Mouse (Mus musculus) CH12.LX (cell line): Measurements from ENCODE around the gene Cd180. TPM values are rescaled to one million over a fixed set of nuclear protein-coding genes. Genes with fewer than 3 reads are reported as not detected.

Experiments
- DNase-seq: peaks from one replicate; pipeline ENCODE4 v3.0.0-alpha.2; 2013; ENCODE audit errors: extremely low read depth
- H3K27ac ChIP-seq: 2 replicates; pipeline ENCODE4 v1.5.1; 2012; ENCODE audit warnings: low read depth, mild to moderate bottlenecking, control low read depth, moderate library complexity; ENCODE audit not compliant: insufficient read depth
- H3K27me3 ChIP-seq: replicated peaks from 2 replicates; pipeline ENCODE3; 2012; ENCODE audit warnings: inconsistent platforms
- H3K36me3 ChIP-seq, 2 experiments: replicated peaks in 1 of 2; 2 replicates each; pipeline versions ENCODE3 to v1.6.1; 2012; ENCODE audit warnings: inconsistent platforms in 1 of 2, low read length in 1 of 2, mild to moderate bottlenecking in 1 of 2, mixed read lengths in 1 of 2, moderate library complexity in 1 of 2; ENCODE audit not compliant: control insufficient read depth in 1 of 2, insufficient read depth in 1 of 2
- H3K4me1 ChIP-seq, 2 experiments: 2 replicates each; pipeline ENCODE4 v1.6.1; 2012; ENCODE audit warnings: inconsistent platforms in 1 of 2, moderate library complexity in 1 of 2; ENCODE audit not compliant: insufficient read depth in 2 of 2, control insufficient read depth in 1 of 2
- H3K4me2 ChIP-seq: 2 replicates; pipeline ENCODE4 v1.6.1; 2012; ENCODE audit warnings: low read depth, mild to moderate bottlenecking, control low read depth; ENCODE audit not compliant: poor library complexity, insufficient read depth, severe bottlenecking
- H3K4me3 ChIP-seq, 3 experiments: fragments of 150-350 bp in 1 of 3; sonication (generic) in 1 of 3; replicated peaks in 1 of 3; 2 replicates each; pipeline versions ENCODE3 to v1.5.1; 2011 to 2012; ENCODE audit warnings: low read depth in 2 of 3, low read length in 2 of 3, mild to moderate bottlenecking in 2 of 3, moderate library complexity in 2 of 3, control low read depth in 1 of 3, improper control_type of control experiment in 1 of 3, inconsistent platforms in 1 of 3, mixed read lengths in 1 of 3; ENCODE audit not compliant: poor library complexity in 1 of 3
- H3K79me2 ChIP-seq: replicated peaks from 2 replicates; pipeline ENCODE4 v1.6.1; 2012; ENCODE audit warnings: mild to moderate bottlenecking, moderate library complexity; ENCODE audit not compliant: control insufficient read depth, poor library complexity, insufficient read depth, severe bottlenecking; ENCODE audit errors: extremely low read depth
- H3K9ac ChIP-seq: 2 replicates; pipeline ENCODE4 v1.6.1; 2012; ENCODE audit warnings: low read depth, mild to moderate bottlenecking, control low read depth, moderate library complexity; ENCODE audit not compliant: insufficient read depth
- H3K9me3 ChIP-seq: replicated peaks from 2 replicates; pipeline ENCODE3; 2012; ENCODE audit warnings: low read length, inconsistent platforms, mixed read lengths
- CHD1 ChIP-seq: IDR thresholded peaks from 2 replicates; pipeline ENCODE4 v1.6.1; 2012; ENCODE audit warnings: low read depth, low read length, improper control_type of control experiment, inconsistent platforms
- ETS1 ChIP-seq: conservative IDR thresholded peaks from 2 replicates; pipeline ENCODE4 v1.6.1; 2012; ENCODE audit warnings: low read depth, mild to moderate bottlenecking, inconsistent platforms, low read length, improper control_type of control experiment, moderate library complexity
- GABPA ChIP-seq: IDR thresholded peaks from 2 replicates; pipeline ENCODE4 v1.6.1; 2012; ENCODE audit warnings: low read depth, low read length, improper control_type of control experiment, inconsistent platforms; ENCODE audit not compliant: insufficient replicate concordance
- MAX ChIP-seq: IDR thresholded peaks from 2 replicates; pipeline ENCODE4 v1.6.1; 2011; ENCODE audit warnings: low read length, improper control_type of control experiment
- MYC ChIP-seq: IDR thresholded peaks from 2 replicates; pipeline ENCODE4 v1.6.1; 2011; ENCODE audit warnings: low read depth, mild to moderate bottlenecking, improper control_type of control experiment, low read length
- NELFE ChIP-seq: IDR thresholded peaks from 2 replicates; pipeline ENCODE4 v1.6.1; 2011; ENCODE audit warnings: low read depth, low read length, improper control_type of control experiment
- NRF1 ChIP-seq: IDR thresholded peaks from 2 replicates; pipeline ENCODE4 v1.6.1; 2014; ENCODE audit warnings: low read depth, mild to moderate bottlenecking, inconsistent platforms, low read length, improper control_type of control experiment, moderate library complexity
- RCOR1 ChIP-seq: conservative IDR thresholded peaks from 2 replicates; pipeline ENCODE4 v1.6.1; 2012; ENCODE audit warnings: low read depth, mild to moderate bottlenecking, inconsistent platforms, low read length, improper control_type of control experiment
- SIN3A ChIP-seq: IDR thresholded peaks from 2 replicates; pipeline ENCODE4 v1.6.1; 2012; ENCODE audit warnings: low read length, improper control_type of control experiment, inconsistent platforms
- USF1 ChIP-seq: IDR thresholded peaks from 2 replicates; pipeline ENCODE4 v1.6.1; 2014; ENCODE audit warnings: low read depth, mild to moderate bottlenecking, inconsistent platforms, low read length, improper control_type of control experiment
- ZNF384 ChIP-seq: IDR thresholded peaks from 2 replicates; pipeline ENCODE4 v1.6.1; 2012; ENCODE audit warnings: low read depth, low read length, improper control_type of control experiment, inconsistent platforms
- dilution Hi-C: fragments of 300-500 bp; cut with MboI; formaldehyde crosslinking; loops from 2 replicates; pipeline ENCODE4 v1.14.3; 2020; ENCODE audit warnings: low sequenced_read_pairs; ENCODE audit not compliant: extremely low pct_unique_long_range_greater_than_20kb, extremely low pct_ligation_motif_present
- in situ Hi-C: fragments of 300-500 bp; cut with MboI; formaldehyde crosslinking; loops from 3 replicates; pipeline ENCODE4 v1.14.3; 2019; ENCODE audit warnings: low sequenced_read_pairs, low pct_ligation_motif_present, low pct_unique_long_range_greater_than_20kb, mixed read lengths
- polyA plus RNA-seq: library from polyadenylated mRNA; unstranded; fragments of >175 nt; gene quantifications from 2 replicates; pipeline ENCODE4 v1.2.1, GENCODE M21; 2012; ENCODE audit warnings: low read depth; ENCODE audit not compliant: insufficient read length
- total RNA-seq, 2 experiments: library from RNA; depleted of rRNA; stranded (reverse); fragments of 300-350 nt in 1 of 2; fragments of >200 nt in 1 of 2; gene quantifications; 2 replicates each; pipeline ENCODE4 v1.2.3; 2012 to 2014

The Cd180 gene
- total and polyA plus RNA-seq, 3 experiments: 34.2 to 232 (median 40.4) TPM

DNA sequence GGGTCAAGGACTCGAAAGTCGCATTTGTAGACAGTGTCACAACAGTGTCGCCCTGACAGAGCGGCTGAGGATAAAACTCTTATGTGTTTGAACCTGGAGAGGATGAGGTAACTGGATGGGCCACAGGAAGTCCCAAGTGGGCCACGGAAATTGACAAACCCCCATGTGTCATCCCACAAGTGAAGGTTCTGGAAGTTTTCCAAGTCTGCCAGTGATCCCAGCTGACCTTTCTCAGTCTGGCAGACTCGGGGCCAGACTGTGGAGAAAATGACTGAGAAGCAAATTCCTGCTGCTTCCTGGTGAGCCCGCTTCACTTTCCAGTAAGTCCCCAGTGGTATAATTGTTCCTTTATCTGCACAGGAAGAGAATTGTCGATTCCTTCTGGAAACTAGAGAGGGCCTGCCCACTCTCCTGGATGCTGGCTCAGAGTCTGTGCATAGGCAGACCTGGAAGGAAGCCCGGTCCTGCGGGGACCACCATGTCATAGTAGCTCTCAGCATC lies 47.0 kb upstream of the Cd180 start:
- no peak for DNase-seq
- no peak overlapping the region for H3K9ac ChIP-seq
- peaks cover 4 to 23% of the 10 kb centered on the region in 2 experiments; a peak in 3 of 4 replicates for H3K4me1 ChIP-seq
- dilution Hi-C loops (no loop called here), in situ Hi-C loops (loop anchor here (25.0 kb wide), 1 partner anchor 909 kb away; no protein-coding TSS in a partner anchor)
- H3K27ac ChIP-seq: no peak overlapping the region
- no peak overlapping the region for H3K4me2 ChIP-seq
- H3K9me3 ChIP-seq: no peaks in the 10 kb centered on the region
- H3K27me3 ChIP-seq: no peaks in the 10 kb centered on the region
- TF ChIP-seq NELFE (no peak), RCOR1 (no peak), SIN3A (no peak), GABPA (no peak)
- no peaks in the 10 kb centered on the region for H3K79me2 ChIP-seq
- no peak overlapping the region for H3K4me3 ChIP-seq
- no peaks in the 10 kb centered on the region for H3K36me3 ChIP-seq

DNA sequence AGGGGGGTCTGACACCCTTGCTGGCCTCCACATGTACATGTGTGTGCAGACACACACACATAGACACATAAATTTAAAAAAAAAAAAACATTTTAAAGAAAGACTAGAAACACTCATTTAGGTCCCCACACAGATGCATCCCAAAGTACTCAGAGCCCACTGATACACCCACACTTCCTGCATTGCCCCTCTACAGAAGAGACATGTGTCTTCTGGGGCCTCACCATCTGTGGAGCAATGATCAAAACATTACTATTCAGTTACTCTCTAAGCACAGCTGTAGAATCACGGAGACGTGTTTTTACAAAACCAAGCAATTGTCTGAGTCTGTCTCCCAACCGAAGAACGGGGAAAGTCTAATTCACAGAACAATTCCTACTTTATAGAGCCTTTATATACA lies 45.8 kb upstream of the Cd180 start:
- no peaks in the 10 kb centered on the region for H3K27me3 ChIP-seq
- in situ Hi-C loops: loop anchor here (25.0 kb wide), 1 partner anchor 910 kb away; no protein-coding TSS in a partner anchor
- H3K4me2 ChIP-seq: no peak overlapping the region
- no peak for DNase-seq
- H3K4me3 ChIP-seq: no peak overlapping the region
- no peaks in the 10 kb centered on the region for H3K36me3 ChIP-seq
- no peak overlapping the region for H3K9ac ChIP-seq
- H3K4me1 ChIP-seq: peaks cover 4 to 23% of the 10 kb centered on the region in 2 experiments; a peak in 3 of 4 replicates
- no peaks in the 10 kb centered on the region for H3K9me3 ChIP-seq
- TF ChIP-seq ZNF384: no peak
- no peak for TF ChIP-seq NELFE
- TF ChIP-seq USF1: no peak
- TF ChIP-seq ETS1: no peak
- TF ChIP-seq MAX: no peak
- TF ChIP-seq RCOR1: no peak
- dilution Hi-C loops: no loop called here
- H3K27ac ChIP-seq: no peak overlapping the region
- no peaks in the 10 kb centered on the region for H3K79me2 ChIP-seq

DNA sequence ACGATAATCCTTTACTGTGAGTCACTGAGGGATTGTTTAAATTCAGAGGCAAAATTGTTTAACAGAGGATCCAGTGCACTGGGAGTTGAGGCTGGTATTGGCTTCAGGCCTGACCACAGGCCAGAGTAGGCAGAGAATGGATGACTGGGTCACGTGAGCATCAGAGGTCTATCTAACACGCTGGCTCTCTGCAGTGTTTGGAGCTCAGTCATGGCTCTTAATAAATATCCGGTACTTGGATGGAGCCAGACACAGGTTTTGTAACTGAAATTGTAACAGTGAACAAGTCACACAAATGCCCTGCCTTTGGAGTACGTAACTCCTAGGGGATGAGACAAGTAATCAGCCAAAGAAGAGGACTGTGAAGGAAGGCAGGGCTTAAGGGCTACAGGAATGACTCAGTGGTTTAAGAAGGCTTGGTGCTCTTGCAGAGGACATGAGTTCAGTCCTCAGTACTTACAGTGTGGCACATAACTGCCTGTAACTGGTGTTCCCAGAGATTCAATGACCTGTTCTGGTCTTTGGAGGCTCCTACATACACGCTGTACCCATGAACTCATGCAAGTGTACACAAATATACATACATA lies 41.0 kb upstream of the Cd180 start:
- no peak for DNase-seq
- H3K4me2 ChIP-seq: no peak overlapping the region
- peaks cover 9 to 10% of the 10 kb centered on the region in 2 experiments; a peak in 2 of 4 replicates for H3K4me1 ChIP-seq
- no peaks in the 10 kb centered on the region for H3K79me2 ChIP-seq
- dilution Hi-C loops (no loop called here), in situ Hi-C loops (loop anchor here (25.0 kb wide), 2 partner anchors 460 to 1140 kb away; no protein-coding TSS in a partner anchor)
- TF ChIP-seq NRF1: no peak
- TF ChIP-seq MAX: no peak
- TF ChIP-seq CHD1: no peak
- TF ChIP-seq NELFE: no peak
- no peak for TF ChIP-seq MYC
- no peaks in the 10 kb centered on the region for H3K9me3 ChIP-seq
- H3K27me3 ChIP-seq: no peaks in the 10 kb centered on the region
- H3K9ac ChIP-seq: no peak overlapping the region
- H3K27ac ChIP-seq: no peak overlapping the region
- no peak overlapping the region for H3K4me3 ChIP-seq
- H3K36me3 ChIP-seq: no peaks in the 10 kb centered on the region
